Mouse (Mus musculus) heart, postnatal 36 days (tissue): ENCODE results near the gene Entpd7. TPM values are rescaled to one million over a fixed set of nuclear protein-coding genes. Genes with fewer than 3 reads are reported as not detected.

Experiments
- DNase-seq, 2 experiments: peaks; one replicate each; pipeline ENCODE4 v3.0.0; 2021 to 2022
- intact Hi-C: fragments of 180-260 bp; cut with DNase I; formaldehyde crosslinking; loops from one replicate; pipeline ENCODE4 v1.15.1; 2025
- total RNA-seq, 2 experiments: library from RNA; stranded (reverse); gene quantifications; 2 replicates each; pipeline ENCODE4 v1.2.3; 2021

Gene Entpd7
- total RNA-seq, result 1 to 10 TPM; 2.9 to 3.3 TPM

GRCm38 (mm10) chr19:43689419-43690246 lies at the start of gene Entpd7:
Gene Entpd7, plus strand, starts transcription at chr19:43689672.
- DNase-seq, result peak; percentile 93 to 95
- intact Hi-C loops, result loop anchor here (1.0 kb wide), 1 partner anchor 13 kb away; no protein-coding TSS in a partner anchor

GRCm38 (mm10) chr19:43641833-43642232 lies 47.6 kb upstream of the Entpd7 start:
- DNase-seq, result no peak
- intact Hi-C loops, result no loop called here

GRCm38 (mm10) chr19:43642843-43643242 lies 46.6 kb upstream of the Entpd7 start:
- intact Hi-C loops, result no loop called here
- no peak for DNase-seq

- no peak for DNase-seq
Measured at GRCm38 (mm10) chr19:43645508-43645907, 44.0 kb upstream of the Entpd7 start.

GRCm38 (mm10) chr19:43646852-43647251 lies 42.6 kb upstream of the Entpd7 start:
- DNase-seq, result no peak
- intact Hi-C loops, result no loop called here

More at GRCm38 (mm10) chr19:43645508-43645907, 44.0 kb upstream of the Entpd7 start:
- intact Hi-C loops, result no loop called here

GRCm38 (mm10) chr19:43647261-43647660 lies 42.2 kb upstream of the Entpd7 start:
- intact Hi-C loops, result no loop called here
- DNase-seq, result no peak

GRCm38 (mm10) chr19:43648343-43648742 lies 41.1 kb upstream of the Entpd7 start:
- intact Hi-C loops, result no loop called here
- no peak for DNase-seq

- intact Hi-C loops, result no loop called here
- DNase-seq, result no peak
Measured at GRCm38 (mm10) chr19:43651241-43651785, 38.2 kb upstream of the Entpd7 start.

- intact Hi-C loops, result loop anchor here (1.0 to 2.0 kb wide), 3 partner anchors 25 to 126 kb away; no protein-coding TSS in a partner anchor
- DNase-seq, result peak; percentile 63 to 70
Measured at GRCm38 (mm10) chr19:43655735-43656492, 33.6 kb upstream of the Entpd7 start.

GRCm38 (mm10) chr19:43659632-43660031 lies 29.8 kb upstream of the Entpd7 start:
- intact Hi-C loops, result no loop called here
- no peak for DNase-seq

- no peak for DNase-seq
- intact Hi-C loops, result no loop called here
Measured at GRCm38 (mm10) chr19:43660774-43661173, 28.7 kb upstream of the Entpd7 start.

- intact Hi-C loops, result no loop called here
- no peak for DNase-seq
Measured at GRCm38 (mm10) chr19:43662176-43662967, 27.1 kb upstream of the Entpd7 start.

GRCm38 (mm10) chr19:43663471-43663870 lies 26.0 kb upstream of the Entpd7 start:
- DNase-seq, result no peak
- intact Hi-C loops, result no loop called here

- intact Hi-C loops, result loop anchor here (2.0 to 5.0 kb wide), 2 partner anchors 93 to 169 kb away; no protein-coding TSS in a partner anchor
- DNase-seq, result peak; percentile 36 to 46
Measured at GRCm38 (mm10) chr19:43665441-43666048, 23.9 kb upstream of the Entpd7 start.

GRCm38 (mm10) chr19:43666661-43667429 lies 22.6 kb upstream of the Entpd7 start:
- intact Hi-C loops, result loop anchor here (5.0 kb wide), 1 partner anchor 95 kb away; no protein-coding TSS in a partner anchor
- DNase-seq, result peak in 1 of 2 experiments; percentile 37

- no peak for DNase-seq
- intact Hi-C loops, result loop anchor here (5.0 kb wide), 1 partner anchor 95 kb away; no protein-coding TSS in a partner anchor
Measured at GRCm38 (mm10) chr19:43667430-43667809, 22.1 kb upstream of the Entpd7 start.

GRCm38 (mm10) chr19:43669136-43669759 lies 20.2 kb upstream of the Entpd7 start:
- intact Hi-C loops, result loop anchor here (5.0 kb wide), 1 partner anchor 97 kb away; no protein-coding TSS in a partner anchor
- no peak for DNase-seq

GRCm38 (mm10) chr19:43671054-43671453 lies 18.4 kb upstream of the Entpd7 start:
- no peak for DNase-seq
- intact Hi-C loops, result no loop called here
